Comparison of ENCODE assay signal across 18 mouse cellular contexts in genomic region chr10:60260557-60261294, GRCm38 (mm10). TPM values are rescaled to one million over a fixed set of nuclear protein-coding genes. Genes with fewer than 3 reads are reported as not detected.
A peak's percentile ranks its signal among the peaks of the same experiment; 100 is the strongest.
DNase-seq lines count a peak whose midpoint lies in the region; ATAC-seq and TF ChIP-seq lines count a peak whose summit lies in the region.
"Had no signal": no experiment of that assay in that cellular context is flagged by ENCODE, and none has a peak within 500 bp of the region (broad histone marks: within the 10 kb centered on the region; RNA-seq: fewer than 3 reads in every experiment).

No protein-coding gene starts in this region.

- no peak overlapping the region for H3K4me2 ChIP-seq in lung, embryonic 15.5 days
- no peak overlapping the region for H3K4me2 ChIP-seq in liver, postnatal 0 days (ENCODE audit: low read depth, low read length)
- H3K4me2 ChIP-seq: embryonic facial prominence, embryonic 15.5 days; heart, embryonic 15.5 days; hindbrain, embryonic 12.5 days; lung, embryonic 14.5 days; neural tube, embryonic 12.5 days had no signal

- H3K27me3 ChIP-seq in lung, embryonic 15.5 days, result no peaks in the 10 kb centered on the region
- no peaks in the 10 kb centered on the region for H3K27me3 ChIP-seq in liver, postnatal 0 days (ENCODE audit: insufficient read depth, low read length)
- no peaks in the 10 kb centered on the region for H3K27me3 ChIP-seq in cerebellum, adult 2 months (ENCODE audit: control insufficient read depth, insufficient read depth, low read length)
- H3K27me3 ChIP-seq: embryonic facial prominence, embryonic 15.5 days; heart, embryonic 15.5 days; hindbrain, embryonic 12.5 days; neural tube, embryonic 12.5 days had no signal

- TF ChIP-seq EP300 in liver, postnatal 0 days (IDR thresholded peaks at IDR 0.05; ENCODE audit: low read depth), result no peak

- no peak for TF ChIP-seq CTCF in bone marrow macrophage, adult 2 months (IDR thresholded peaks at IDR 0.05; ENCODE audit: low read depth, low read length)
- no peak for TF ChIP-seq CTCF in liver, postnatal 0 days (IDR thresholded peaks at IDR 0.05; ENCODE audit: low read depth)
- no peak for TF ChIP-seq CTCF in cerebellum, adult 2 months (IDR thresholded peaks at IDR 0.05; ENCODE audit: borderline replicate concordance, insufficient read depth, low read depth, low read length)

- no peak overlapping the region for H3K27ac ChIP-seq in lung, embryonic 15.5 days
- peak overlapping the region; percentile 97 for H3K27ac ChIP-seq in bone marrow macrophage, adult 2 months (ENCODE audit: insufficient read depth, low read depth, low read length)
- peak overlapping the region; percentile 65 for H3K27ac ChIP-seq in liver, postnatal 0 days (ENCODE audit: low read depth)
- H3K27ac ChIP-seq in cerebellum, adult 2 months (ENCODE audit: insufficient read depth, low read length), result no peak overlapping the region
- H3K27ac ChIP-seq: embryonic facial prominence, embryonic 15.5 days; heart, embryonic 15.5 days; hindbrain, embryonic 12.5 days; neural tube, embryonic 12.5 days had no signal

- H3K36me3 ChIP-seq in lung, embryonic 15.5 days, result no peaks in the 10 kb centered on the region
- H3K36me3 ChIP-seq in liver, postnatal 0 days (replicated peaks; ENCODE audit: insufficient read depth, low read length), result no peaks in the 10 kb centered on the region
- H3K36me3 ChIP-seq: embryonic facial prominence, embryonic 15.5 days; heart, embryonic 15.5 days; hindbrain, embryonic 12.5 days; neural tube, embryonic 12.5 days had no signal

- no peaks in the 10 kb centered on the region for H3K9me3 ChIP-seq in lung, embryonic 15.5 days
- H3K9me3 ChIP-seq in liver, postnatal 0 days (ENCODE audit: low read length), result no peaks in the 10 kb centered on the region
- H3K9me3 ChIP-seq: embryonic facial prominence, embryonic 15.5 days; heart, embryonic 15.5 days; hindbrain, embryonic 12.5 days; neural tube, embryonic 12.5 days had no signal

- peaks cover 13% of the 10 kb centered on the region for H3K4me1 ChIP-seq in lung, embryonic 15.5 days
- peaks cover 58% of the 10 kb centered on the region for H3K4me1 ChIP-seq in bone marrow macrophage, adult 2 months (ENCODE audit: control insufficient read depth, insufficient read depth, low read length)
- H3K4me1 ChIP-seq in liver, postnatal 0 days (ENCODE audit: insufficient read depth), result peaks cover 26% of the 10 kb centered on the region
- no peaks in the 10 kb centered on the region for H3K4me1 ChIP-seq in cerebellum, adult 2 months (ENCODE audit: control insufficient read depth, insufficient read depth, low read length)

- H3K4me3 ChIP-seq in lung, embryonic 15.5 days, result no peak overlapping the region
- H3K4me3 ChIP-seq in bone marrow macrophage, adult 2 months (ENCODE audit: insufficient read depth, low read length), result no peak overlapping the region
- H3K4me3 ChIP-seq in liver, postnatal 0 days (ENCODE audit: low read depth, low read length), result no peak overlapping the region
- H3K4me3 ChIP-seq in cerebellum, adult 2 months (replicated peaks; ENCODE audit: insufficient read depth, low read depth, low read length), result no peak overlapping the region
- H3K4me3 ChIP-seq: embryonic facial prominence, embryonic 15.5 days; heart, embryonic 15.5 days; hindbrain, embryonic 12.5 days; neural tube, embryonic 12.5 days had no signal

- DNase-seq in lung, postnatal 14 days, result no peak
- DNase-seq in liver, postnatal 0 days, result peak; percentile 59
- no peak for DNase-seq in testis, postnatal 14 days (ENCODE audit: low spot score)
- no peak for DNase-seq in left cerebral cortex, postnatal 10 days (ENCODE audit: extremely low spot score in 1 of 2, low spot score in 2 of 2)
- no peak for DNase-seq in cerebellum, adult 2 months
- DNase-seq: cerebellum, adult 18-20 months; gastrocnemius, postnatal 36 days; lung, embryonic 14.5 days; thymus, postnatal 4 days had no signal

- WGBS in lung, embryonic 15.5 days, result 86% methylated on average over 5 of the region's 5 CpGs
- 64% methylated on average over 5 of the region's 5 CpGs for WGBS in liver, postnatal 0 days (ENCODE audit: insufficient replicate concordance)
- WGBS in cerebellum, adult 2 months, result 91% methylated on average over 5 of the region's 5 CpGs

- intact Hi-C loops in left cerebral cortex, postnatal 10 days (cut with DNase I), result no loop called here

- peak; percentile 11; the same call in 1 of the 2 replicates for ATAC-seq in lung, embryonic 15.5 days (ENCODE audit: borderline replicate concordance, extremely low read depth, low FRiP score, low TSS enrichment)
- ATAC-seq in liver, postnatal 0 days, result peak; percentile 53
- ATAC-seq in neutrophil, adult 5-6 weeks (ENCODE audit: extremely low read depth, insufficient number of reproducible peaks, low FRiP score, poor library complexity, severe bottlenecking), result peak; percentile 87
- ATAC-seq: intestine, embryonic 16.5 days; midbrain, embryonic 16.5 days had no signal

- TF ChIP-seq POLR2A in bone marrow macrophage, adult 2 months (IDR thresholded peaks at IDR 0.05; ENCODE audit: borderline replicate concordance, low read depth, low read length), result no peak
- no peak for TF ChIP-seq POLR2A in cerebellum, adult 2 months (IDR thresholded peaks at IDR 0.05; ENCODE audit: borderline replicate concordance, insufficient read depth, low read length)

- H3K9ac ChIP-seq in lung, embryonic 15.5 days, result no peak overlapping the region
- H3K9ac ChIP-seq in liver, postnatal 0 days (replicated peaks), result no peak overlapping the region
- H3K9ac ChIP-seq: embryonic facial prominence, embryonic 15.5 days; heart, embryonic 15.5 days; hindbrain, embryonic 12.5 days; lung, embryonic 14.5 days; neural tube, embryonic 12.5 days had no signal

RNA-seq across cellular contexts. Expression of gene Psap, which starts 16.7 kb away (rescaled TPM):
- 118 and 124 TPM in 2 replicates for polyA plus RNA-seq in lung, embryonic 15.5 days (2015; fragmentation: Nextera tagmentation; extraction: Ambion mirVana)
- 4,392 and 4,568 TPM in 2 replicates for polyA plus RNA-seq in bone marrow macrophage, adult 2 months (2012; ENCODE audit: insufficient read depth, insufficient read length, missing spikeins)
- polyA plus RNA-seq in liver, postnatal 0 days (2015; fragmentation: Nextera tagmentation; extraction: Ambion mirVana), result 105 and 110 TPM in 2 replicates
- total RNA-seq in neutrophil, adult 5-6 weeks (2017), result 675 and 698 TPM in 2 replicates
- total RNA-seq in left cerebral cortex, postnatal 10 days (2021), result 1,000 to 10,000 TPM; 1,196 to 1,248 TPM
- 2,061 and 2,091 TPM in 2 replicates for polyA plus RNA-seq in cerebellum, adult 2 months (2012; rRNA removed)

RNA-seq across cellular contexts. Expression of gene Chst3, which starts 41.7 kb away (rescaled TPM):
- 2.5 TPM in 2 replicates for polyA plus RNA-seq in lung, embryonic 15.5 days (2015; fragmentation: Nextera tagmentation; extraction: Ambion mirVana)
- 0.75 and 0.80 TPM in 2 replicates for polyA plus RNA-seq in bone marrow macrophage, adult 2 months (2012; ENCODE audit: insufficient read depth, insufficient read length, missing spikeins)
- 0.73 TPM in 2 replicates for polyA plus RNA-seq in liver, postnatal 0 days (2015; fragmentation: Nextera tagmentation; extraction: Ambion mirVana)
- 135 TPM in 2 replicates for total RNA-seq in neutrophil, adult 5-6 weeks (2017)
- total RNA-seq in left cerebral cortex, postnatal 10 days (2021), result 1 to 10 TPM; 1.6 to 1.8 TPM
- polyA plus RNA-seq in cerebellum, adult 2 months (2012; rRNA removed), result 2.2 TPM in 2 replicates

Comparison
In these comparisons a context has a peak if more than half of its experiments do, and no peak if none do; other contexts are left out.
1. ATAC-seq: peak in every context shown above with its lines; median percentile 87 in neutrophil, adult 5-6 weeks; 53 in liver, postnatal 0 days; 11 in lung, embryonic 15.5 days.
2. H3K27ac ChIP-seq: peak in bone marrow macrophage, adult 2 months (single experiment) and liver, postnatal 0 days (single experiment); none in lung, embryonic 15.5 days (single experiment) and cerebellum, adult 2 months (single experiment).
3. RNA of gene Psap, which starts 16.7 kb away (polyA plus RNA-seq): 4,392 to 4,568 TPM in bone marrow macrophage, adult 2 months and 2,061 to 2,091 TPM in cerebellum, adult 2 months; 118 to 124 TPM in lung, embryonic 15.5 days and 105 to 110 TPM in liver, postnatal 0 days; every median in the first group is over 10 times any median in the second.